Mouse (Mus musculus): ENCODE measurements around the gene Dnajc12. TPM values are rescaled to one million over a fixed set of nuclear protein-coding genes. Genes with fewer than 3 reads are reported as not detected.
"Not testable (repeated sequence)": the region's sequence is repeated elsewhere in the genome, so short reads cannot be mapped to it uniquely, and the experiment has no call there.

Dnajc12 gene
- total and polyA plus RNA-seq, 3 experiments, result 0.68 to 19.2 (median 13.0) TPM

DNA sequence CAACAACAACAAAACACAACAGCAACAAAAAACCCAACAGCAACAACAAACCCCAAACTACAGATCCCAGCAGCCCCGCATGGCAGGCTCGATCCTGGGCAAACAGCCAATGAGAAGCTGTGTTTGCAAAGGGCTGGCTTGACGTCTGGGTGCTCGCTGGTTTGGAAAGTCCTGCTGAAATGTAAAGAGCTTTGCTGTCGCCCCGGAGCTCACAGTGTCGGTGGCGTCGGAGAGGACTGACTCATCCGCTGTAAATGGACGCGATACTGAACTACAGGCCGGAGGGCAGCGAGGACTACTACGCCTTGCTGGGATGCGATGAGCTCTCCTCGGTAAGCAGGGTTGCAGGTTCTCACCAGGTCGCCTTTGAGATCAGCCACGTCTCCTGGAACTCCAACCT is 4.2 kb downstream of the Dnajc12 start:
- peak; percentile 87 for DNase-seq

DNA sequence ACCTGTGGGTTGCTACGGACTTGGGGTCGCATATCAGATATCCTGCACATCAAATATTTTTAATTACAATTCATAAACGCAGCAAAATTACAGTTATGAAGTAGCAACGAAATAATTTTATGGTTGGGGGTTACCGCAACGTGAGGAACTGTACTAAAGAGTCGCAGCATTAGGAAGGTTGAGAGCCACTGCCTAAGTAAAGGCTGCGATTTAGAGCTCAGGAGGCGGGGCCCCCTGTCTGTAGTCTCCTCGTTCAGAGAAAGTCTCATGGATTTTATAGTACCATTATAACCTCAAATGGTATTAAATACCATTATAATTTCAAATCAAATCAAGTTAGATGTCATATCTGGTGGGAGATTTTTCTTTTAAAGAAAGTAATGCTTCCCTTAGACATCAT is 4.7 kb downstream of the Dnajc12 start:
- no peak for DNase-seq

DNA sequence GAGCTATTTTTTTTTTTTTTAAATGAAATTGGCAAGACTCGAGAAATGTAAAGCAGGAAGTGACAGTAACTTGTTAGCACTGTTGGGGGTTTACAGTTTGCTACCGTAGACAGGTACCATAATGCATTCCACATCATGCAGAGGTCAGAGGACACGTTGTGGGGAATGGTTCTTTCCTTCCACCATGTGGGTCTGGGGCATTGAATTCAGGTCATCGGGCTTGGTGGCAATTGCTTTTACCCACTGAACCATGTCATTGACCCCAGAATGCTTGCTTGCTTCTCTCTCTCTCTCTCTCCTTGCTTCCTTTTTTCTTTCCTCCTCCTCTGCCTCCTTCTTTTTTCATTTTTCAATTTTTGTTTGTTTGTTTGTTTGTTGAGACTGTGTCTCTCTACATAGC is 6.7 kb downstream of the Dnajc12 start:
- no peak for DNase-seq

DNA sequence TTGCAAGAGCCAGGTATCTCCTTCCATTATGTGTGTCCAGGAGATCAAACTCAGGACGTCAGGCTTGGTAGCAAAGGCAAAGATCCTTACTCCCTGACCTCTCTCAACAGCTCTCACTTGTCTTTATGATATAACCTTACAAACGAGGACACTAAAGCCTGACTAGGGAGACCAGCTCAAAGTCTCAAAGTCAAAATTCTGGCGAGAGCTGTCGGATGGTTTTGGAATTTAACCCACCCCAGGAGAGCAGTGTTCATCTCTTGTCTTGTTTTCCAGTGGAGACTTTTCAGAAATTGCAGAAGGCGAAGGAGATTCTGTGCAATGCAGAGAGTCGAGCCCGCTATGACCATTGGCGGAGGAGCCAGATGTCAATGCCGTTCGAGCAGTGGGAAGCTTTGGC is 14.7 kb downstream of the Dnajc12 start:
- DNase-seq, result no peak

DNA sequence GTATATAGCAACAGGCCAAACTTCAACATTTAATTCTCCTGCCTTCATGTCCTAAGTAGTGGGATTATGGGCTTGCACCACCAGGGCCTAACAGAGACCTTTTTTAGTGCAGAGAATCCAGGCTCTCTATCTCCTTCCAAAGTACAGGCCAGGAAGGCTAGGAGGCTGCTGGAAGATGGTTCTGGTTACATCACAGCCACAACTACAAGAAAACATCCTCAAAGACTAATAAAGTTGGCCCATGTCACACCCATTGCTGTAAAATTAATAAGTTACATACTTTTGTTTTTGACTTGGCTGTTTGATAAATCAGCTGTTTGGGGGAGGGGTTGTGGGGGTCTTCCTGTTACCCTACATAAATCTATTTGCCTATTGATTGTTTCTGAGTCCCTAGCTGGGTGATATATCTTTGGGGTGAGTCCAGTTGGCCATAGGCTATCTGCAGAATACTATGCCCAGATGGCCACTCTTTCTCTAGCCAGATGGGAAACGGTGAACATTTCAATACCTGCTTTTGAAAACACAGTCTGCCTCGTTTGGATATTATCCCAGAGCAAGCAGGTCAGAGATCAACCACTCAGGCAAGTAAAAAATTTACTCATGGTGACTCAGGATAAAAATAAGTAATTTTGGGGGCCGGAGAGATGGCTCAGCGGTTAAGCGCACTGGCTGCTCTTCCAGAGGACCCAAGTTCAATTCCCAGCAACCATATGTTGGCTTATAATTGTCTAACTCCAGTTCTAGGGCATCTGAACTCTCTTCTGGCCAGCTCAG is 20.7 kb downstream of the Dnajc12 start:
- DNase-seq, result no peak

DNA sequence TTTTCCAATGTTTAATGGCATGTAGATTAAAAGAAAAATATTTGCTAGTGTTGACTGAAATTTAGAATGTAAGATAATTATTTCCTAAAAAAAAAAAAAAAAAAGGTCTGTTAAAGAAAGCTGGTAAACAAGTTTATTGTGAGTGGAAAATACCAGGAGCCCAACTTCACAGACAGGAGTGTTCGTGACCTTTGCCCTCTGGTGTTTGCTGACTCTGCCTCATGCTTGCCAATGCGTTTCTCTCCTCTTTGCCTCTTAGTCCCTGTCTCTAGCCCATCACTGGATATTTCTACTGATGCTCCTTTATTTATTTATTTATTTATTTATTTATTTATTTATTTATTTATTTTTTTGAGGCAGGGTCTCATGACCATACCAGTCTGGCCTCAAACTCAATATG is 21.4 kb downstream of the Dnajc12 start:
- no peak for DNase-seq

DNA sequence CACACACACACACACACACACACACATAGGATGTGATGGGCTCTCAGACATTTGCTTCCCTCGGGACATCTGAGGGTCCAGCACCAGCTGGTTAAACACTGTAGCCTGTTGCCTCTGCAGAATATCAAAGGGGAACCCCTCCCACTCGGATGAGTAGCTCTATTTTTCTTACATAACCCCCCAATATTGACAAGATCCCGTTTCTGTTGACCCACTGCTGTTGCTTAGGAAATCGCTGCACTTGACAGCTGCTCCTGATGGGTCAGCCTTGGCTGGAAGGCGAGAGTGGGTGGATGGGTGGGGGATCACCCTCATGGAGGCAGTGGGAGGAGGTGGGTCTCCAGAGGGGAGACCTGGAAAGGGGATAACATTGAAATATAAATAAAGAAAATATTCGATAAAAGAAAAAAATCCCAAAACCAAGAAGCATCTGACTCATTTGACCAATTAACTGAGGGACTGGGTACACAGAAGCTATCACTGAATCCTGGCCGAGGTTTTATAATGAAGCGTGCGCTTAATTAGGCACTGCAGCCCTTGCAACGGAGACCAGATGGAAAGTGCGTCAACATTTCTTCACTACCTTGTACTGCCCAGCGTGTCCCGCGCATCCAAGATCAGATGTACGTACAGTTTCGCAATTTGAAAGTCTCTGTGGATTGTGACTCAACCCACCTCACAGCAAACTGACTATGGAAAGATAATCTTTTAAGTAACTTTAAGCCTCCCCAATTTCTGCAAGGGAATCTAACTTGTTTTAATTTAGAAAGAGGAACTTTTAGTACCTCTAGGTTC is 28.1 kb downstream of the Dnajc12 start:
- no peak for DNase-seq

DNA sequence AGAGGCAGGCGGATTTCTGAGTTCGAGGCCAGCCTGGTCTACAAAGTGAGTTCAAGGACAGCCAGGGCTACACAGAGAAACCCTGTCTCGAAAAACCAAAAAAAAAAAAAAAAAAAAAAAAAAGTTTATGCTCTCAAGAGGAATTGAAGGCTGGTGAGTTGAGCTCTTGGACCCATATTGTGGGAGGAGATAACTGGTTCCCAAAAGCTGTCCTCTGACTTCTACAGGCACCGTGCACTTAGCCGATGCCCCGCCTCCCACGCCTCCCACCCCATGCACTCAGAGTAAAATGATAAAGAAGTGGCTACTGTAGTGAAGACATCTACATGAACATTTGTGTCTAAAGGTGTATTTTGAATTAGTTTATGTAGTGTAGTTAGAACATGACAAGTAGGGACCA is 29.4 kb downstream of the Dnajc12 start:
- DNase-seq, result not testable (repeated sequence)

DNA sequence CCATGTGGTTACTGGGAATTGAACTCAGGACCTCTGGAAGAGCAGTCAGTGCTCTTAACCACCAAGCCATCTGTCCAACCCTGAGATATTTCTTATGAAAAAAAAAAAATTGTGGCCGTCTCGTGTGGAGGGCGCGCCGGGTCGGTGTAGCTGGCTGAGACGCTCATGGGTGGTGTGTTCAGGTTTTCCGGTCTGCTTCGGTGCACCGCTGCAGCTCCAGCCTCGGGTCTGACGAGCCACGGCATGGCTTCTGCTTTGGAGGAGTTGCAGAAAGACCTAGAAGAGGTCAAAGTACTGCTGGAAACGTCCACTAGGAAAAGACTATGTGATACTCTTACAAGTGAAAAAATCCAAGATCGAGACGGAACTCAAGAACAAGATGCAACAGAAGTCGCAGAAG is 30.5 kb downstream of the Dnajc12 start:
- no peak for DNase-seq

DNA sequence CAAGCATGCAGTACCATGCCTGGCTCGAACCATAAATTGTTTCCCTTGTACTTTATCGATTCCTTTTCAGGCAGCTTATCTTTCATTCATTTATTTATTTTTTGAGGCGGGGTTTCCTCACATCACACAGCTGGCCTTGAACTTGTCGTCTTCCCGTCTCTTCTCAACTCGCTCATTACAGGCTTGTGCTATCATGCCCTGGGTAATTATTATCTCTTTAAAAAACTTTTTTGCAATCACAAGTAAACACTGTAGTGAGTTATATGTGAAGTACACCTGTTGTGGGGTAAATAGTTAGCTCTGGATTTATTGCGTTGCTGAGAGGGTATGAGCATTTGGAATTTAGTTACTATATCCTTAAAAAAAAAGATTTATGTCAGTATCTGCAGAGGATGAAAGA is 33.0 kb downstream of the Dnajc12 start:
- DNase-seq, result no peak

DNA sequence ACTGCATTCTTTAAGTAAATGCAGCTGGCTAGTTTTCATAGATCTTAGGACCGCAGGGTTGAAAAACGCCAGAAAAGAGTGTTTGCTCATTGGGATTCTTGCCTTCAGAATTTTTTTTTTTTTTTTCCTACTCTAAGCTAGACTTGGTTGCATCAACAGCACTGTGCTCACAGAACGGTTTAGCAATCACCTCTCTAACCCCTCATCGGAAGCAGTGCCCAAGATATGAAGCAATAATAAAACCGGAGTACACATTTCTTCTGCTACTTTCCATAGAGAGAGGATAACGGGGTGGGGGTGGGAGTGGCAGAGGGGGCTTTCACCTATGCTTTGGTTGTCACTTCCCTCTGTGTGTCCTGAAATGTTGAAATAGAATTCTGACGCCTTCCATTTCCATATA is 33.6 kb downstream of the Dnajc12 start:
- DNase-seq, result no peak

DNA sequence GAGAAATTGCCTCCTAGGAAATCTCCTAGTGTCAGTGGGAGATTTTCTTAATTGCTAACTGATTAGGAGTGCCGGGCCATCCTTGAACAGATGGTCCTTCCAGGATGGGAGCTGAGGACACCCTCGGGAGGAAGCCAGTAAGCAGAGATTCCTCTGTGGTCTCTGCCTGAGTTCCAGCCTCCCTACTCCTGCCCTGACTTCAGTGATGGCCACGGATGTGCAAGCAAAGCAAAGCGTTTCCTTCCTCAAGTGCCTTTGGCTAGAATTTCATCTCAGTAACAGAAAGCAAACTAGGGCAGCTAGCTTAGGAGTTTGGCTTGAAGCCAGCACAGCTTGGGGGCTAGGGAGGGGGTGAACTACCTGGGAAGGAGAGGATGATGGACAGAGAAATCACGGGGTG is 34.8 kb downstream of the Dnajc12 start:
- DNase-seq, result no peak

DNA sequence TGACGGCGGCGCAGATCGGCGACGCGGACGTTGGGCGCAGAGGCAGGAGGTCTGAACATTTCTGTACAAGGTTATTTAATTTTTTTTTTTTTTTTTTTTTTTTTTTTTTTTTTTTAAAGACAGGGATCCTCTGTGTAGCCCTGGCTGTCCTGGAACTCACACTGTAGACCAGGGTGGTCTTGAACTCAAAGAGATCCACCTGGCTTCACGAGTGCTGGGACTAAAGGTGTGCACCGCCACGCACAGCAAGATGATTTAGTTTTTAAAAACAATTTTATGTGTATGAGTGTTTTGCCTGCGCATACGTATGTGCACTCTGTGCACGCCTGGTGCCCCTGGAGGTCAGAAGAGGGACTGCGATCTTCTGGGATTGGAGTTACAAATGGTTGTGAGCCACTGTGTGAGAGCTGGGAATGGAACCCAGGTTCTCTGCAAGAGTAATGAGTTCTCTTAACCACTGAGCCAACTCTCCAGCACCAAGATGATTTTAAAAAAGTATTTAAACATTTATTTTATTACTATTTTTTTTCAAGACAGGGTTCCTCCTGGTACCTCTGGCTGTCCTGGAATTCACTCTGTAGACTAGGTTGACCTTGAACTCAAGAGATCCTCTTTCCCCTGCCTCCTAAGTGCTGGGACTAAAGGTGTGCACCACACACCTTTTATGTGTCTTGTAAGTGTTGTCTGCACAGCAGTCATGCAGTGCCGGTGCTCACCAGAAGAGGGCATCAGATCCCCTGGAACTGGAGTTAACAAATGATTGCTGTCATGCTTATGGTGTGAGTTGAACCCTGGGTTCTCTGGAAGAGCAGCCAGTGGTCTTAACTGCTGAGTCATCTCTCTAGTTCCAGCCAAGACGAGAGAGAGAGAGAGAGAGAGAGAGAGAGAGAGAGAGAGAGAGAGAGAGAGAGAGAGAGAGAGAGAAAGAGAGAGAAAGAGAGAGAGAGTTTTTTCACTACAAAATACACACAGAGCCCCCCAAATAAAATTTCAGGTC is 39.8 kb downstream of the Dnajc12 start, which contains the start of gene Gm7075:
TSS of gene Gm7075 (minus strand) at position 51 of the 997 bp plus-strand sequence.
- DNase-seq, result peak; percentile 50

DNA sequence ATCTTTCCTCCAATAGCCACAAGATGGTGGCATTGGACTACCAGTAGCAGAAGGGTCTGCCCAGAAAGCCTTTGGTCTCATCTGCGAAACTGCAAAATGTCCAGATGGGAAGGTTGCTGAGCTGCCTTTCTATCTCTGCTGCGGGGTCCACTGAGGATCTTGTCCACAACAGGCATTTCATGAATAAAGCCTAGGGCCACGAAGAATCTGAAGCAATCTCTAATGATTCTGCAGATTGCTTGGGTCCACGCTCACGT is 40.4 kb downstream of the Dnajc12 start:
- DNase-seq, result no peak

DNA sequence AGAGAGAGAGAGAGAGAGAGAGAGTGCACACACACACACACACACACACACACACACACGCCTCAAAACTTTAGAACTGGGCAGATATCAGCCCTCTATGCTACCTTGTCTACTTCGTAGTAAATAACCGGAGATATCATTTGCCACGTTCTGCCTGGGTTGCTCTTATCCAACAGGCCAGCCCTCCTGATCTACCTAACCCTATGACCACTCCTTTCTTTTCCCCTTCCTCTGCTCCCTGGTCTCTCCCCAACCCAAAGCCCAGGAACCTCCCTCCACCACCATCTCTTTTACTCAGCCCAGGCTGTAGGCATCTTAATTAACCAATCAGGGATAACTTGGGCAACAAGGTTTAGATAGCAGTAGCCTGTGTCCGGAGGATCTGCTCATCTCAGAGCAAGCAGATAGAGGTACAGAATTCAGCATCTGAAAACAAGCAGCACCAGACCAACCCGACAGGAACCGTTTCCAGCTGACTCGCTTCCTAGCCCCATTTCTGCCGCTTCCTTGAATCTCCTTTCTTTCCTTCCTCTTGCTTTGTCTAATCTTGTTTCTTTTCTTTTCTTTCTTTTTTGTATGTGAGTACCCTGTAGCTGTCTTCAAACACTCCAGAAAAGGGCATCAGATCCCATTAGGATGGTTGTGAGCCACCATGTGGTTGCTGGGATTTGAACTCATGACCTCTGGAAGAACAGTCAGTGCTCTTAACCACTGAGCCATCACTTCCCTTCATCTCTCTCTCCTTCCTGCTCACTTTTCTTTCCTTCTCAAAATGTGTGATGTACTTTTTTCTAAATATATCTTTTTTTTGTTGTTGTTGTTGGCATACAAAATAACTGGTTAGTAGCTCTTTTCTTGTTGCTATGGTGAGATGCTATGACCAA is 41.6 kb downstream of the Dnajc12 start:
- DNase-seq, result no peak

DNA sequence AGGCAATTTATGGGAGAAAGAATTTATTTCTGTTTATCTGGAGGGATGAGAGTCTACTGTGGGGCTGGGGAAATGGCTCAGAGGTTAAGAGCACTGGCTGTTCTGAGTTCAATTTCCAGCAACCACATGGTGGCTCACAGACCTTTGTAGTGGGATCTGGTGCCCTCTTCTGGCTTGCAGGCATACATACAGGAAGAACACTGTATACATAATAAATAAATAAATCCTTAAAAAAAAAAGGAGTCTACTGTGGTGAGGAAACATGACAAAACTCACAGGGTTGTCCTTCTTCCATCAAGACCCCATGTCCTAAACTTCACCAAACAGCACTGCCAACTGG is 42.2 kb downstream of the Dnajc12 start:
- peak; percentile 35 for DNase-seq

DNA sequence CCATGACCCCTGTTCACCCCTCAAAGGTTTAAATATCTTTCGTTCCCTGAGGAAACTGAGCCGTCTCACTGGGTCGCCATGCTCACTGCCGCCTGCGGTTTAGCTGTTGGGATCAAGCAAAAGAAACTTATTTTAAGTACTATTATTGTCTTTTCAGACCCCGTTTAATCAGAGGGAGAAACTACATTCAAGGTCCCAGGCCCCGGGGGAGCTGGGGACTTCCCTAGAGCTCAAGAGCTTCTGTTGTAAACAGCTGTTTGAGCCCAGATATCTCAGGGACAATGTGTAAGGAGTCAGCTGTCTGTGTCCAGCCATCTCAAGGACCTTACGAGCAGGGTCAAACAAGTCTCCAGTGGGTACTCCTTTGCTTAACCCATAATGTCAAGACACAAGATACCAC is 44.9 kb downstream of the Dnajc12 start:
- no peak for DNase-seq

DNA sequence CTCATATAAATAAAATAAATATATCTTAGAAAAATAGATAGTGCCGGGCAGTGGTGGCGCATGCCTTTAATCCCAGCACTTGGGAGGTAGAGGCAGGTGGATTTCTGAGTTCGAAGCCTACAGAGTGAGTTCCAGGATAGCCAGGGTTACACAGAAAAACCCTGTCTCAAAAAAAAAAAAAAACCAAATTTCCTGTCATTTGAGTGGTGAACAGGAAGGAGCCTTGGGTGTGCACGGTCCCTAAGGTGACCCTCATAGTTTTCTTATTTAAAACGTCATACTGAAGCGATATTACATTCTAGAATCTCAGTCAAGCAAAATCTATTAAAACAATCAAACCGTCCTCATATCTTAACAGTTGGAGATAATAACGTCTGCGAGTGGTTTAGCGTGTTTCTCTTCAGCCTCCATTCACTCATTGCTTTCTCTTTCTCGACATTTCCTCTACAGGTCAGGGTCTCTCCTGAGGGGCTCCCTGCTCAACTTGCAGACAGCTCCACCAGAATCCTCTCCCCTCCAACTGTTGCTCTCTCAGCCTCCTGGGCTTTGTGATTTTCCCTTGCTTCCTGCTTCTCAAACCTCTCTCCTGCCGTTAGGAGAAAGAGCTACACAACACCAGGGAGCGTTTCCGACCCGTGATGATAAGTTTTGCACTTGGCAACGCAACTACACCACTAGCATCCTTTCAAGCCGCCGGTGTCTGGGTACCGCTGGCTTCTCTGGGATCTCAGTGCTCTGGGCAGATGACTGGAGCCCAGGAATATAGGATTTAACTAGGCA is 46.2 kb downstream of the Dnajc12 start:
- DNase-seq, result peak; percentile 43

DNA sequence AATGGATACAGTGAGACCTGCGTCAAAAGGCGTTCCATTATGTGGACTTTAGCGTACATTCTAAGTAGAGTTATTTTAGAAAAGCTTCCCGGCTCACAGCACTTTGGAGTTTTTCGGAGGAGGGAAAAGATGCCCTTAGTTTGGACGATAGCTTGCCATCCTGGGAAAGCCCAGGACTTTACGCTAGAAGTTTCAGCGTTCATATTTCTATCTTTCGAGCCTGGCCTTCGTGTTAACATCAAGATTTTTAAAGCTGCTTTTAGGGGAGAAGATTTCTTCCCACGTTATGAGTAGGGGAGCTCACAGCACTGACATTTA is 46.7 kb downstream of the Dnajc12 start:
- no peak for DNase-seq

DNA sequence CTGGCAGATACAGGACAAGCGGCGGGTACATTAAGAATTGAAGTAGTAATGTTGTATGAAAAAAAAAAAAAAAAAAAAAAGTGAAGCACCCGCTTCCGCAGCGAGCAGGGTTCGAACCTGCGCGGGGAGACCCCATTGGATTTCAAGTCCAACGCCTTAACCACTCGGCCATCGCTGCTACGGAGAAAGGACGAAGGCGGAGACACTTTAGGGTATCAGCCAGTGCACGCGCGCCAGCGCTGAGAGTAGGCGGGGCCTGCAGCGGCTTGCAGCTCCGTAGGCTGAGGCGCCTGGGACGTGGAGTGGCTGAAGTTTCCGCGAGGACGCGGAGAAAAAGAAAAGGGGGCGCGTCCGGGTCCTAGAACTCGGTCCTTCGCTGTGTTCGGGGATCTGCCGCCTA is 47.1 kb downstream of the Dnajc12 start:
- DNase-seq, result peak; percentile 99

DNA sequence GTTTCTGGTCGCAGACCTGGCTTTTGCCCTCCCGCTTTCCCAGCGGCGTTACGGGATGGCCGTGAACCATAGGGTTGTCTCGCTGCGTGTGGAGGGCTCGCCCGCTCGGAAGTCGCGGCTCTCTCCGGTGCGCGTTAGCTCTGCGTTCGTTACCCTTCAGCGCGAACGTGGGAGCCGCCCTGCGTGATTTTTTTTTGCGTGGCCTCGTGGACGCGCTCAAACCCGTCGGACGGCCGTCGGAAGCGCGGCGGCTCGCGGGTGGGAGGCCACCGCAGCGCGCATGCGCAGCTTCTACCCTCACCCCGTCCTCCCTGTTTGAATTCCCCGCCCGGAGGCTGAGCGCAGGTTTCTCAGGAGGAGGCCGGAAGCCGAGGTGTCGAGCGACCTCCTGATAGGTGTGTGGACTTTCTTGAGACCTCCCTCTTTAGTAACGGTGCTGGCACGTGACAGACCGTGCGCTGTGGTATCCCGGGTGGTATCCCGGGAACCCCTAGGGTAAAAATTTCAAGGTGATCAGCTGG is 47.6 kb downstream of the Dnajc12 start, which contains the start of gene Ctnna3:
TSS of gene Ctnna3 (plus strand) at position 314 of the 521 bp plus-strand sequence.
- DNase-seq, result peak; percentile 92
